Mouse (Mus musculus): ENCODE results near the gene Olfr610.
"Not testable (repeated sequence)": the region's sequence is repeated elsewhere in the genome, so short reads cannot be mapped to it uniquely, and the experiment has no call there.

Gene Olfr610

GRCm38 (mm10) chr7:103512022-103512421, at the start of gene Olfr610:
Gene Olfr610 (minus strand): TSS chr7:103512122.
- DNase-seq (ENCODE audit: low spot score), result no peak

- DNase-seq (ENCODE audit: low spot score), result no peak
These were observed 43.9 kb upstream of the Olfr610 start, which contains the start of gene Olfr615 for GRCm38 (mm10) chr7:103555779-103556178. Gene Olfr615 (plus strand): TSS chr7:103556079.

GRCm38 (mm10) chr7:103547774-103548173, 35.9 kb upstream of the Olfr610 start, which contains the start of gene Olfr613:
Gene Olfr613 (plus strand): TSS chr7:103548074.
- DNase-seq (ENCODE audit: low spot score), result no peak

- not testable (repeated sequence) for DNase-seq (ENCODE audit: low spot score)
These were observed 30.7 kb upstream of the Olfr610 start, which contains the start of gene Olfr612 for GRCm38 (mm10) chr7:103542617-103543016. Gene Olfr612 (minus strand): TSS chr7:103542717.

- DNase-seq (ENCODE audit: low spot score), result not testable (repeated sequence)
These were observed 8.8 kb upstream of the Olfr610 start, which contains the start of gene Olfr611 for GRCm38 (mm10) chr7:103520746-103521145. Gene Olfr611 (minus strand): TSS chr7:103520846.

GRCm38 (mm10) chr7:103497962-103498361, 14.0 kb downstream of the Olfr610 start, which contains the start of gene Olfr609:
Gene Olfr609 (minus strand): TSS chr7:103498062.
- no peak for DNase-seq (ENCODE audit: low spot score)

- DNase-seq (ENCODE audit: low spot score), result not testable (repeated sequence)
These were observed 34.8 kb downstream of the Olfr610 start for GRCm38 (mm10) chr7:103477106-103477505.

GRCm38 (mm10) chr7:103469577-103469976, 42.3 kb downstream of the Olfr610 start, which contains the start of gene Olfr608:
Gene Olfr608 (plus strand): TSS chr7:103469877.
- DNase-seq (ENCODE audit: low spot score), result no peak

GRCm38 (mm10) chr7:103460590-103460989, 51.3 kb downstream of the Olfr610 start:
- DNase-seq (ENCODE audit: low spot score), result no peak
